Mouse (Mus musculus) B cell, adult (primary cell): ENCODE data around the gene L3mbtl3. TPM values are rescaled to one million over a fixed set of nuclear protein-coding genes. Genes with fewer than 3 reads are reported as not detected.

ENCODE experiments used
- total RNA-seq: library from RNA; stranded (reverse); gene quantifications from 4 replicates; pipeline ENCODE4 v1.2.4, GENCODE M21; 2023; ENCODE audit not compliant: inconsistent age

The L3mbtl3 gene
- 55.4 to 61.3 TPM (median 59.7 TPM) in 4 replicates for total RNA-seq

GRCm38 (mm10) chr10:26375790-26376545 lies at the start of gene L3mbtl3:
Gene L3mbtl3 (minus strand): TSS chr10:26375971.

GRCm38 (mm10) chr10:26229488-26229887 lies 146.3 kb downstream of the L3mbtl3 start, which contains the start of gene Samd3:
Gene Samd3 (plus strand): TSS chr10:26229707.

Other genes with a start within 250 kb of the L3mbtl3 start
- gene Samd3, start 146.3 kb downstream of the L3mbtl3 start, total RNA-seq: not detected in 4 replicates